10 mouse cellular contexts compared by ENCODE assay signal in genomic region chr1:153733181-153733580, GRCm38 (mm10). TPM values are rescaled to one million over a fixed set of nuclear protein-coding genes. Genes with fewer than 3 reads are reported as not detected.
DNase-seq lines count a peak whose midpoint lies in the region; ATAC-seq and TF ChIP-seq lines count a peak whose summit lies in the region.
"Had no signal": no experiment of that assay in that cellular context is flagged by ENCODE, and none has a peak within 500 bp of the region (broad histone marks: within the 10 kb centered on the region; RNA-seq: fewer than 3 reads in every experiment).

No protein-coding gene starts in this region.

- H3K9me3 ChIP-seq in forebrain, embryonic 12.5 days = no peaks in the 10 kb centered on the region
- H3K9me3 ChIP-seq in forebrain, embryonic 16.5 days (ENCODE audit: control insufficient read depth, low read length) = no peaks in the 10 kb centered on the region
- no peaks in the 10 kb centered on the region for H3K9me3 ChIP-seq in limb, embryonic 10.5 days (replicated peaks)
- H3K9me3 ChIP-seq in neural tube, embryonic 15.5 days (replicated peaks) = no peaks in the 10 kb centered on the region
- H3K9me3 ChIP-seq: heart, embryonic 10.5 days had no signal

- no peak overlapping the region for H3K4me2 ChIP-seq in forebrain, embryonic 12.5 days
- no peak overlapping the region for H3K4me2 ChIP-seq in forebrain, embryonic 16.5 days (ENCODE audit: low read length)
- H3K4me2 ChIP-seq in neural tube, embryonic 15.5 days = no peak overlapping the region

- peaks cover 49% of the 10 kb centered on the region for H3K4me1 ChIP-seq in forebrain, embryonic 12.5 days
- H3K4me1 ChIP-seq in forebrain, embryonic 16.5 days (replicated peaks; ENCODE audit: control insufficient read depth, insufficient read depth, low read length) = peaks cover 9% of the 10 kb centered on the region
- peaks cover 34% of the 10 kb centered on the region for H3K4me1 ChIP-seq in limb, embryonic 10.5 days
- H3K4me1 ChIP-seq in neural tube, embryonic 15.5 days = peaks cover 29% of the 10 kb centered on the region

- peak; percentile 73 for ATAC-seq in forebrain, embryonic 12.5 days (ENCODE audit: low FRiP score)
- no peak for ATAC-seq in forebrain, embryonic 16.5 days
- ATAC-seq in neural tube, embryonic 15.5 days (ENCODE audit: low FRiP score) = peak; percentile 3; the same call in 1 of the 2 replicates

- intact Hi-C loops in left cerebral cortex, postnatal 14 days (cut with DNase I) = no loop called here

- TF ChIP-seq CTCF in brain, embryonic 14.5 days (IDR thresholded peaks at IDR 0.05; ENCODE audit: borderline replicate concordance, extremely low read depth, insufficient read depth, insufficient read length) = no peak

- 33% methylated on average over 9 of the region's 9 CpGs for WGBS in forebrain, embryonic 12.5 days
- 28% methylated on average over 9 of the region's 9 CpGs for WGBS in forebrain, embryonic 16.5 days
- 41% methylated on average over 9 of the region's 9 CpGs for WGBS in limb, embryonic 10.5 days
- 21% methylated on average over 9 of the region's 9 CpGs for WGBS in neural tube, embryonic 15.5 days

- peak; percentile 63 for DNase-seq in brain, embryonic 14.5 days (ENCODE audit: low read depth)
- no peak for DNase-seq in limb, embryonic 10.5 days (ENCODE audit: low spot score)
- no peak for DNase-seq in right cerebral cortex, postnatal 36 days (ENCODE audit: low spot score in 2 of 2)
- DNase-seq in layer of hippocampus, postnatal 25 days (ENCODE audit: extremely low spot score in 1 of 2, low spot score in 1 of 2) = no peak
- DNase-seq in left cerebral cortex, postnatal 14 days (ENCODE audit: low spot score in 2 of 2) = no peak
- DNase-seq: liver had no signal

- H3K4me3 ChIP-seq in forebrain, embryonic 12.5 days (replicated peaks) = no peak overlapping the region
- no peak overlapping the region for H3K4me3 ChIP-seq in forebrain, embryonic 16.5 days (replicated peaks; ENCODE audit: low read length)
- H3K4me3 ChIP-seq in limb, embryonic 10.5 days = no peak overlapping the region
- no peak overlapping the region for H3K4me3 ChIP-seq in neural tube, embryonic 15.5 days (replicated peaks)
- H3K4me3 ChIP-seq: heart, embryonic 10.5 days had no signal

- H3K27ac ChIP-seq in forebrain, embryonic 12.5 days = no peak overlapping the region
- no peak overlapping the region for H3K27ac ChIP-seq in forebrain, embryonic 16.5 days (ENCODE audit: low read length)
- H3K27ac ChIP-seq in limb, embryonic 10.5 days = peak overlapping the region; percentile 46; the same call in 1 of the 2 replicates
- H3K27ac ChIP-seq in neural tube, embryonic 15.5 days (replicated peaks) = no peak overlapping the region
- H3K27ac ChIP-seq: heart, embryonic 10.5 days had no signal

- H3K36me3 ChIP-seq in forebrain, embryonic 12.5 days (replicated peaks) = no peaks in the 10 kb centered on the region
- no peaks in the 10 kb centered on the region for H3K36me3 ChIP-seq in forebrain, embryonic 16.5 days (ENCODE audit: control insufficient read depth, insufficient read depth)
- no peaks in the 10 kb centered on the region for H3K36me3 ChIP-seq in limb, embryonic 10.5 days
- H3K36me3 ChIP-seq in neural tube, embryonic 15.5 days = no peaks in the 10 kb centered on the region
- H3K36me3 ChIP-seq: heart, embryonic 10.5 days had no signal

- peaks cover 7% of the 10 kb centered on the region; the same call in 1 of the 2 replicates for H3K27me3 ChIP-seq in forebrain, embryonic 12.5 days
- H3K27me3 ChIP-seq in forebrain, embryonic 16.5 days (replicated peaks; ENCODE audit: control insufficient read depth, insufficient read depth, low read length) = no peaks in the 10 kb centered on the region
- H3K27me3 ChIP-seq in limb, embryonic 10.5 days (ENCODE audit: low read depth, poor library complexity, severe bottlenecking) = peaks cover 22% of the 10 kb centered on the region
- H3K27me3 ChIP-seq in neural tube, embryonic 15.5 days (replicated peaks) = no peaks in the 10 kb centered on the region

- TF ChIP-seq POLR2A in brain, embryonic 14.5 days (IDR thresholded peaks at IDR 0.05; ENCODE audit: borderline replicate concordance, extremely low read depth, insufficient read depth, insufficient read length, poor library complexity, severe bottlenecking) = no peak

- H3K9ac ChIP-seq in forebrain, embryonic 12.5 days = no peak overlapping the region
- no peak overlapping the region for H3K9ac ChIP-seq in forebrain, embryonic 16.5 days (replicated peaks; ENCODE audit: low read depth, low read length)
- no peak overlapping the region for H3K9ac ChIP-seq in neural tube, embryonic 15.5 days (replicated peaks)

RNA-seq across cellular contexts. Expression of gene Rgs16, which starts 7.0 kb away (rescaled TPM):
- polyA plus RNA-seq in forebrain, embryonic 12.5 days (2016; fragmentation: Nextera tagmentation; extraction: Ambion mirVana) = 46.6 and 49.3 TPM in 2 replicates
- 32.9 and 34.3 TPM in 2 replicates for polyA plus RNA-seq in forebrain, embryonic 16.5 days (2015; fragmentation: Nextera tagmentation; extraction: Ambion mirVana)
- 22.8 and 35.5 TPM in 2 replicates for polyA plus RNA-seq in brain, embryonic 14.5 days (2012; rRNA removed)
- polyA plus RNA-seq in limb, embryonic 10.5 days (2016; fragmentation: Nextera tagmentation; extraction: Ambion mirVana) = 3.1 and 6.0 TPM in 2 replicates
- polyA plus RNA-seq in neural tube, embryonic 15.5 days (2015; fragmentation: Nextera tagmentation; extraction: Ambion mirVana) = 11.3 and 14.3 TPM in 2 replicates
- total RNA-seq in layer of hippocampus, postnatal 25 days (2021) = 1 to 10 TPM; 4.9 to 5.9 TPM
- 1 to 10 TPM; 6.6 to 6.8 TPM for total RNA-seq in left cerebral cortex, postnatal 14 days (2021)

RNA-seq across cellular contexts. Expression of gene Rnasel, which starts 16.0 kb away (rescaled TPM):
- polyA plus RNA-seq in forebrain, embryonic 12.5 days (2016; fragmentation: Nextera tagmentation; extraction: Ambion mirVana) = 29.1 and 31.6 TPM in 2 replicates
- 40.4 and 42.7 TPM in 2 replicates for polyA plus RNA-seq in forebrain, embryonic 16.5 days (2015; fragmentation: Nextera tagmentation; extraction: Ambion mirVana)
- polyA plus RNA-seq in brain, embryonic 14.5 days (2012; rRNA removed) = 59.5 and 78.4 TPM in 2 replicates
- 4.0 and 8.2 TPM in 2 replicates for polyA plus RNA-seq in limb, embryonic 10.5 days (2016; fragmentation: Nextera tagmentation; extraction: Ambion mirVana)
- polyA plus RNA-seq in neural tube, embryonic 15.5 days (2015; fragmentation: Nextera tagmentation; extraction: Ambion mirVana) = 31.4 and 32.0 TPM in 2 replicates
- 1 to 10 TPM; 6.5 to 8.1 TPM for total RNA-seq in layer of hippocampus, postnatal 25 days (2021)
- total RNA-seq in left cerebral cortex, postnatal 14 days (2021) = 1 to 10 TPM; 7.6 to 8.3 TPM
